Mouse (Mus musculus) midbrain, embryonic 14.5 days (tissue): Measurements from ENCODE around the gene Pygm. TPM values are rescaled to one million over a fixed set of nuclear protein-coding genes. Genes with fewer than 3 reads are reported as not detected.

Source experiments
- ATAC-seq: fragments of 200-750 bp; cut with Nextera tagmentation; 2 replicates; pipeline ENCODE4 v1.8.0; 2017; ENCODE audit warnings: moderate number of reproducible peaks, moderate library complexity; ENCODE audit not compliant: low FRiP score, low TSS enrichment
- DNase-seq: peaks from one replicate; pipeline ENCODE4 v3.0.0-alpha.2; 2015
- H3K27ac ChIP-seq: fragments of 300-500 bp; sonication (generic); replicated peaks from 2 replicates; pipeline ENCODE4 v1.5.1; 2014; ENCODE audit warnings: mild to moderate bottlenecking, low read depth, low read length, moderate library complexity
- H3K27me3 ChIP-seq: fragments of 300-500 bp; sonication (generic); 2 replicates; pipeline ENCODE4 v1.6.1; 2014; ENCODE audit warnings: low read length, control low read depth, mixed read lengths; ENCODE audit not compliant: control insufficient read depth, insufficient read depth
- H3K36me3 ChIP-seq: fragments of 300-500 bp; sonication (generic); 2 replicates; pipeline ENCODE4 v1.6.1; 2014; ENCODE audit warnings: low read length, control low read depth; ENCODE audit not compliant: control insufficient read depth, insufficient read depth
- H3K4me1 ChIP-seq: fragments of 300-500 bp; sonication (generic); 2 replicates; pipeline ENCODE4 v1.6.1; 2014; ENCODE audit warnings: mild to moderate bottlenecking, antibody characterized with exemption, low read length, control low read depth; ENCODE audit not compliant: control insufficient read depth, insufficient read depth
- H3K4me2 ChIP-seq: fragments of 300-500 bp; sonication (generic); 2 replicates; pipeline ENCODE4 v1.6.1; 2014; ENCODE audit warnings: mild to moderate bottlenecking, low read length, moderate library complexity
- H3K4me3 ChIP-seq: fragments of 300-500 bp; sonication (generic); replicated peaks from 2 replicates; pipeline ENCODE4 v1.5.1; 2014; ENCODE audit warnings: low read depth, low read length
- H3K9ac ChIP-seq: fragments of 300-500 bp; sonication (generic); replicated peaks from 2 replicates; pipeline ENCODE4 v1.6.1; 2014; ENCODE audit warnings: mild to moderate bottlenecking, low read length, moderate library complexity
- H3K9me3 ChIP-seq: fragments of 300-500 bp; sonication (generic); 2 replicates; pipeline ENCODE4 v1.6.1; 2016; ENCODE audit warnings: low read length, control low read depth, mixed read lengths; ENCODE audit not compliant: control insufficient read depth
- WGBS: fragments of 180-500 bp; shearing (Covaris S2); extraction: QIAGEN DNeasy Blood & Tissue Kit; methylation state at CpG from one replicate; pipeline ENCODE4 v1.1.7; 2014; 5-methylcytosine and 5-hydroxymethylcytosine counted together
- polyA plus RNA-seq: library from polyadenylated mRNA; unstranded; fragments of >200 nt; fragmentation: Nextera tagmentation; extraction: Ambion mirVana; gene quantifications from 2 replicates; pipeline ENCODE4 v1.2.1, GENCODE M21; 2014

The Pygm gene
- polyA plus RNA-seq, 1 experiment from 2014 or later: 2.9 TPM

DNA sequence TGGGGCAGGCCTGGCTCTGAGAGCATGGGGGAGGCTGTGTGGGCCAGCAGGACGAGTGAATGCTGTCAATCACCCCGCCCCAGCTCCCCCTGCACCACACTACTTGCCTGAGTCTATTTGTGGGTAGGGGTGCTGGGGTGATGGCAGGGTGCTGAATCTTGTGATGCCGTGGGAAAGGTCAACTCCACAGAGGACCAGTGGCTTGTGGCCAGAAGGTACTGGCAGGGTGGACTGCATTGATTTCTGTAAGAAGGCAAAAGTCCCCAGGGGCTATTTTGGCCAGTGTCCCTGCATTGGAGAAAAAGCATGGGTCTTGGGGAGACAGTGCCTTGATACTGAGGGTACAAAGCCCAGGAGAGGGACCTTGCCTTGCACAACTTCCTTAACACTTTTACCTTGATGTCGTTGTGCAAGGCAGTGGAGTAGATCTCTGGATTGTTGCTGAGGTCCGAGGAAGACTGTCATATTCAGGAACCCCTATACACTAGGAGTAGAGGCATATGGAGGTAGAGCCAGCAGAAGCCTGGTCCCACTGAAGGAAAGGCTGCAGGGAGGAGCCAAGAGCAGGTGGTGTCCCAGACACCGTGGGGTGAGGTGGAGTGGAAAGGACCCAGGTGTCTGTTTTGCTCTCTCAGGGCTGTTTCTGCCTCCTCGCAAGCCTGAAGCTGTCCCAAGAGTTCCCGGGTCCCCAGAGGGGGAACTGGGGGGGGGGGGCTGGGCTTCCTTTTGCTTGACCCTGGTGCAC, 40.1 kb downstream of the Pygm start:
- no peaks in the 10 kb centered on the region for H3K9me3 ChIP-seq
- H3K36me3 ChIP-seq: peaks cover 16% of the 10 kb centered on the region
- no peak overlapping the region for H3K9ac ChIP-seq
- peaks cover 25% of the 10 kb centered on the region; the same call in 1 of the 2 replicates for H3K27me3 ChIP-seq
- 66% methylated on average over 8 of the region's 8 CpGs for WGBS
- no peak overlapping the region for H3K27ac ChIP-seq
- DNase-seq: no peak
- H3K4me3 ChIP-seq: no peak overlapping the region
- no peak for ATAC-seq
- H3K4me1 ChIP-seq: peaks cover 94% of the 10 kb centered on the region
- H3K4me2 ChIP-seq: no peak overlapping the region

DNA sequence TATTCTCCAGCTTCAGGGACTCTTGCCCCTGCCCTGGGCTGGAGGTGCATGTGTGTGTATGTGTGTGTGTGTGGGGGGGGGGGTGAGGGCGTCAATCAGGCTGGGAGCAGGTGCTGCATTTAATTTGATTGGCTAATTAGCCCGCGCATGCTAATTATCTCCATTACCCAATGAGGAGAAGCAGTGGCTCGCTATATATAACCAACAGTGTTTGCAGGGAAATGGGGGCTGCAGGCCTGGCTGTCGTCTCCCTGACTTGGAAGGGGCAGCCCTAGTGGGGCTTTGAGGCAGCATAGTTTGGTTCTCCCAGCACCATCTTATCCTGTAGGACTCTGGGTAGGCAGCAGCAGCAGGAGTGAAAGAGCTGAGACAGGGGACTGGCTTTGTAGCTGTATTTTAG, 41.4 kb downstream of the Pygm start:
- Histone ChIP-seq H3K9ac (no peak overlapping the region), H3K27ac (peak overlapping the region; percentile 57), H3K4me2 (0 out of 2 replicates have a peak overlapping the region, but pooled peaks have one; percentile 0), H3K9me3 (no peaks in the 10 kb centered on the region), H3K27me3 (peaks cover 28% of the 10 kb centered on the region; the same call in 1 of the 2 replicates), H3K4me1 (peaks cover 96% of the 10 kb centered on the region), H3K4me3 (no peak overlapping the region), H3K36me3 (peaks cover 17% of the 10 kb centered on the region)
- 39% methylated on average over 5 of the region's 5 CpGs for WGBS
- ATAC-seq: no peak
- peak; percentile 57 for DNase-seq

DNA sequence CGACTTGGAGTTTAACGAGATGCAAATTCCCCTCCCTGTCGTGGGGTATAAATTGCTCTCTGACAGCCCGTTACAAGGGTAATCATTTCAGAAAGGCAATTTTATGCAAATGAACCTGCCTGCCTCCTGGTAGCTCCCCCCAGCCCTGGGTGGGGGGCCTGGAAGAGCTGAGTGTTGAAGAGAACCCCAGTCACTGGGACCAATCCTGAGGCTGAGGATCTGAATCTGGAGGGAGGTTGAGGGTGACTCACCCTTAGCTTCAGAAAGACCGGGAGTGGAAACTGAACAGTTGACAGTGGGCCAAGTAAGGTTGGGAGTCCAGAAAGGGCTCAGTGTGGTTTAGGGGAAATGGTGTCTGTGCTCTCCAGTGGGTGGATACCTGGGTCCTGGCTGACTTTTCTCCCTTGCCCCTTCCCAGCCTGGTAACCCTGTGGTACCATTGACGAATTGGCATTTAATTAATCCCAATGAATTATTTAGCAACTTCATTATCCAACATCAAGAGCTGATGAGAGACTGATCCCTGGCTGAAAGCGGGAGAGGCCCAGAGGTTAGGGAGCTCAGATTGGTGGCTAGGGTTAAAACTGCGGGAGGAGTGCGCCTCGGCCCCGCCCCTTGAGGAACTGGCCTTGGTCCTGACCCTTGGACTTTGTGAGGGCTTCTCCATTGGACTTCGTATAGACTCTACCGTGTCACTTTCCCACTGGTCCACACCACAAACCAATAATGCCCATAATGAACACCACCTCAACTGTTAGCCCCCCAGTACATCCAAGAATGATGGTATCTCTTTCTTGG, 42.7 kb downstream of the Pygm start:
- peaks cover 92% of the 10 kb centered on the region for H3K4me1 ChIP-seq
- peaks cover 17% of the 10 kb centered on the region for H3K36me3 ChIP-seq
- no peaks in the 10 kb centered on the region for H3K9me3 ChIP-seq
- DNase-seq (peak; percentile 55), ATAC-seq (no peak; the same call in 1 of the 2 replicates)
- peak overlapping the region; percentile 53 for H3K4me2 ChIP-seq
- peak overlapping the region; percentile 41; the same call in 1 of the 2 replicates for H3K27ac ChIP-seq
- H3K27me3 ChIP-seq: peaks cover 28% of the 10 kb centered on the region; the same call in 1 of the 2 replicates
- H3K9ac ChIP-seq: no peak overlapping the region
- H3K4me3 ChIP-seq: no peak overlapping the region
- 14% methylated on average over 13 of the region's 13 CpGs for WGBS

DNA sequence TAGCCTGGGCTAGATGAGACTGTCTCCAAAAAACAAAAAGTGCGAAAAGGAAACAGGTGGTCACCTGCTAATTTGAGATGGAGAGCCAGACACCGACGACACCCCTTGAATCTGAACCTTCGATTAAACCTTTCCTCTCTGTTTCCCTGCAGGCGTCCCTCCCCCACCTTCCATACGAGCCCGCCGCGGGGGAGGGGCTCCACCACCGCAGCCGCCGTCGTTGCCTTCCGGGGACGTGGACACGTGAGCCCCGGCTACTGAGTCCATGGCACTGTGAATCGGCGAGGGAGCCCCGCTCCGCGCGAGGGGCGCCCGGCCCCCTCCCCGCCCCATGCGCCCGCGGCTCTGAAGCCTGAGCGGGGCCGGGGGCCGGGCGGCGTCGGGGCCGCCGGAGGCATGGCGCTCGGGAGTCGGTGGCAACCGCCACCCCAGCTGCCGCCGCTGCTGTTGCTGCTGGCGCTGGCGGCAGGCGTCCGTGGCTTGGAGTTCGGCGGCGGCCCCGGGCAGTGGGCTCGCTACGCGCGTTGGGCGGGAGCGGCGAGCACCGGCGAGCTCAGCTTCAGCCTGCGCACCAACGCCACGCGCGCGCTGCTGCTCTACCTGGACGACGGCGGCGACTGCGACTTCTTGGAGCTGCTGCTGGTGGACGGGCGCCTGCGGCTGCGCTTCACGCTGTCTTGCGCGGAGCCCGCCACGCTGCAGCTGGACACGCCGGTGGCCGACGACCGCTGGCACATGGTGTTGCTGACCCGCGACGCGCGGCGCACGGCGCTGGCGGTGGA, 43.6 kb downstream of the Pygm start:
- Histone ChIP-seq H3K9ac (peak overlapping the region; percentile 43), H3K4me3 (peak overlapping the region; percentile 28), H3K27ac (no peak overlapping the region), H3K4me1 (peaks cover 82% of the 10 kb centered on the region), H3K4me2 (peak overlapping the region; percentile 53), H3K36me3 (peaks cover 17% of the 10 kb centered on the region), H3K9me3 (no peaks in the 10 kb centered on the region), H3K27me3 (peaks cover 28% of the 10 kb centered on the region; the same call in 1 of the 2 replicates)
- ATAC-seq (no peak), DNase-seq (peak; percentile 75)
- under 1% methylated on average over 93 of the region's 94 CpGs for WGBS

DNA sequence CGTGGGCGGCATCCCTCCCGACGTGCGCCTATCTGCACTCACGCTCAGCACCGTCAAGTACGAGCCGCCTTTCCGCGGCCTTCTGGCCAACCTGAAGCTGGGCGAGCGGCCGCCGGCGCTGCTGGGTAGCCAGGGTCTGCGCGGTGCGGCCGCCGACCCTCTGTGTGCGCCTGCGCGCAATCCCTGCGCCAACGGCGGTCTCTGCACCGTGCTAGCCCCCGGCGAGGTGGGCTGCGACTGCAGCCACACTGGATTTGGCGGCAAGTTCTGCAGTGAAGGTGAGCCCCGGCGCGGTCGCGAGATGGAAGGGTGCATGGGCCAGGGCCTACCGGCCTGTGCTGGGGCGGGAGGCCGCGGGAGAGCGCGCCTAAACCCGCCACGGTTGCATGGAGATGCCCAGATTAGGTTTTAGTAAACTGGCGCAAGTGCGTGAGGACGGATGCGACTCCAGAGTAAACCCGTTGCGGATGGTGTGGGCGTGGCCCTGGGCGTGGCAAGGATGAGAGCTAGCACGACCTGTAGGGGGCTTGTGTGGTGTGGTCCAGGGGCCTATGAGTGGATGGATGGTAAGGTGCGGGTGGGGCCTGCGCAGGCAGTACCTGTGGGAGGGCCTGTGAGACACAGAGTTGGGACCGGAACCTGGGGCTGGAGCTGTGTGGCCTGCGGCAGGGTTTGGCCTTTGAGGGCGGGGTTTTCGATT, 44.5 kb downstream of the Pygm start:
- Histone ChIP-seq H3K9ac (peak overlapping the region; percentile 43), H3K4me2 (peak overlapping the region; percentile 53), H3K9me3 (no peaks in the 10 kb centered on the region), H3K4me3 (peak overlapping the region; percentile 28), H3K27ac (no peak overlapping the region), H3K4me1 (peaks cover 76% of the 10 kb centered on the region), H3K27me3 (peaks cover 28% of the 10 kb centered on the region; the same call in 1 of the 2 replicates), H3K36me3 (peaks cover 17% of the 10 kb centered on the region)
- ATAC-seq (0 out of 2 replicates have a peak, but pooled peaks have one; percentile 35), DNase-seq (peak; percentile 61)
- 1% methylated on average over 60 of the region's 60 CpGs for whole genome bisulfite sequencing

DNA sequence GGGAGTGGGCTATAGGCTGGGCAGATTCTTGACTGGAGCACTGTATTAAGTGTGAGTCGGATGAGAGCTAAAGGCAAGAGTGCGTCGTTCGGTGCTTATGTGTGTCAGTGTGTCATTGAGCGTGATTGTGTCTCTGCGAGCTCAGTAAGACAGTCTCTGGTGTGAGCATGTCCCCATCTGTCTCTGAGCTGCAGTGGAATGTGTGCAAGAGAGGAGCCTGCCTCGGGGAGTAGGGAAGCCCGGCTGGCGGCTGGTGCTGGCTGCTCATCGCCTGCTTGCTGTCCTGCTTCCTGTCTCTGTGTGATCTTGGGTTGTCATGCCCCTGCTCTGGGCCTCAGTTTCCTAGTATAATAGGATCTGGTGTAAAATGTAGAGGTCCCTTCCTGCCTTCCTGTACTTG, 58.8 kb downstream of the Pygm start:
- Histone ChIP-seq H3K36me3 (no peaks in the 10 kb centered on the region), H3K9ac (no peak overlapping the region), H3K9me3 (no peaks in the 10 kb centered on the region), H3K27ac (peak overlapping the region; percentile 37; the same call in 1 of the 2 replicates), H3K27me3 (no peaks in the 10 kb centered on the region), H3K4me2 (no peak overlapping the region), H3K4me1 (peaks cover 54% of the 10 kb centered on the region), H3K4me3 (no peak overlapping the region)
- ATAC-seq (no peak), DNase-seq (no peak)
- WGBS: 65% methylated on average over 10 of the region's 10 CpGs

DNA sequence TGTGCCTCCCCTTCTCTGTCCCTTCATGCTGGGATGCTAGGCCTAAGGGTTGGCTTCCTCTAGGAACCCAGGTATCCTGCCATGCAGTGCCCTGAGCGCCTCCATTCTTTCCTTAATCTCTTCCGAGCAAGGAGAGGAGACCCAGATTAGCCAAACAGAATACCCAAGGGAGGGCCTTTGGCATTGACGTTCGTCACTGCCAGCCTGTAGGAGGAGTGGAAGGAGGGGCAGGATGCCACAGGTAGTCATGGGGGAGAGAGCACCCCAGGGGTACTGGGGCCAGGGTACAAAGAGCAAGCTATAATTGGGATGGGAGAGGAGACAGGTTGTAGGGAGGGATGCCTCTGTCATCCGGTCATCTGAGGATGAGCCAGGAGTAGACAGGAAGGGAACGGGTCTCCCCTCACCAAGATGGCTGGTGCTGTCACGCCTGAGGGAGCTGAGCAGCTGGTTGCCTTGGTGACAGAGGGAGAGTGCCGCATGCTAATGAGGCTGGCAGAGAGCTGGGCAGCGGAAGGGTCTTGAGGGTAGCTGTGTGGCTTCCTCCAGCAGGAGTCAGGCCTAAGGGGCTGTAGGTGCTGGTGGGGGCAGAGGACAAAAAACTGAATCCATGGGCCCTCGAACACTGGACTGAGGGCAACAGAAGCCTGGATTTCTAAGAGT, 61.7 kb downstream of the Pygm start:
- Histone ChIP-seq H3K4me2 (peak overlapping the region; percentile 38), H3K9me3 (no peaks in the 10 kb centered on the region), H3K27me3 (no peaks in the 10 kb centered on the region), H3K36me3 (no peaks in the 10 kb centered on the region; the same call in 1 of the 2 replicates), H3K4me3 (peak overlapping the region; percentile 7; the same call in 1 of the 2 replicates), H3K9ac (peak overlapping the region; percentile 36), H3K4me1 (peaks cover 77% of the 10 kb centered on the region), H3K27ac (peak overlapping the region; percentile 88)
- 2% methylated on average over 10 of the region's 10 CpGs for WGBS
- DNase-seq (peak; percentile 92), ATAC-seq (peak; percentile 90)
